In genomic region chr2:109674532-109674931, GRCm38 (mm10) we compare ENCODE assay signal across 9 mouse cellular contexts. TPM values are rescaled to one million over a fixed set of nuclear protein-coding genes. Genes with fewer than 3 reads are reported as not detected.
DNase-seq lines count a peak whose midpoint lies in the region; ATAC-seq and TF ChIP-seq lines count a peak whose summit lies in the region.
"Had no signal": no experiment of that assay in that cellular context is flagged by ENCODE, and none has a peak within 500 bp of the region (broad histone marks: within the 10 kb centered on the region; RNA-seq: fewer than 3 reads in every experiment).

TSS of gene Bdnf (plus strand) at chr2:109674700.

- H3K9ac ChIP-seq in heart, embryonic 11.5 days (ENCODE audit: low read depth, low read length) = no peak within 1 kb of the TSS
- H3K9ac ChIP-seq in ES-Bruce4 (ENCODE audit: low read depth, poor library complexity, severe bottlenecking) = peak within 1 kb of the TSS; percentile 63
- H3K9ac ChIP-seq in forebrain, embryonic 16.5 days (replicated peaks; ENCODE audit: low read depth, low read length) = no peak within 1 kb of the TSS
- no peak within 1 kb of the TSS for H3K9ac ChIP-seq in limb, embryonic 14.5 days (ENCODE audit: low read depth, low read length, severe bottlenecking)

- no peak for TF ChIP-seq POLR2A in ES-Bruce4 (IDR thresholded peaks at IDR 0.05; ENCODE audit: insufficient read depth, low read length)
- no peak for TF ChIP-seq POLR2A in limb, embryonic 14.5 days (IDR thresholded peaks at IDR 0.05; ENCODE audit: borderline replicate concordance, extremely low read depth, insufficient read depth, insufficient read length)

- no peaks in the 10 kb centered on the region for H3K9me3 ChIP-seq in heart, embryonic 11.5 days (replicated peaks; ENCODE audit: control insufficient read depth, low read length)
- no peaks in the 10 kb centered on the region for H3K9me3 ChIP-seq in ES-Bruce4 (replicated peaks; ENCODE audit: control insufficient read depth, insufficient read depth, low read length, poor library complexity, severe bottlenecking)
- no peaks in the 10 kb centered on the region for H3K9me3 ChIP-seq in forebrain, embryonic 16.5 days (ENCODE audit: control insufficient read depth, low read length)
- no peaks in the 10 kb centered on the region for H3K9me3 ChIP-seq in limb, embryonic 14.5 days (ENCODE audit: control insufficient read depth, low read length)

- no peaks in the 10 kb centered on the region for H3K36me3 ChIP-seq in heart, embryonic 11.5 days (ENCODE audit: control insufficient read depth, insufficient read depth, low read length)
- no peaks in the 10 kb centered on the region for H3K36me3 ChIP-seq in ES-Bruce4 (ENCODE audit: control insufficient read depth, insufficient read depth, low read length, poor library complexity, severe bottlenecking)
- H3K36me3 ChIP-seq in forebrain, embryonic 16.5 days (ENCODE audit: control insufficient read depth, insufficient read depth) = no peaks in the 10 kb centered on the region
- H3K36me3 ChIP-seq in limb, embryonic 14.5 days (ENCODE audit: control insufficient read depth, insufficient read depth, low read length) = no peaks in the 10 kb centered on the region

- H3K27ac ChIP-seq in heart, embryonic 11.5 days (ENCODE audit: low read depth, low read length) = no peak within 1 kb of the TSS
- H3K27ac ChIP-seq in ES-Bruce4 (ENCODE audit: insufficient read depth, low read length) = no peak within 1 kb of the TSS
- no peak within 1 kb of the TSS for H3K27ac ChIP-seq in forebrain, embryonic 16.5 days (ENCODE audit: low read length)
- no peak within 1 kb of the TSS for H3K27ac ChIP-seq in limb, embryonic 14.5 days (replicated peaks; ENCODE audit: low read depth, low read length)

- WGBS in heart, embryonic 11.5 days (ENCODE audit: insufficient replicate concordance) = 1% methylated on average over 15 of the region's 15 CpGs
- 2% methylated on average over 15 of the region's 15 CpGs for WGBS in forebrain, embryonic 16.5 days
- WGBS in limb, embryonic 14.5 days = 1% methylated on average over 15 of the region's 15 CpGs

- ATAC-seq in heart, embryonic 11.5 days (replicated peaks; ENCODE audit: insufficient number of reproducible peaks, low FRiP score, low TSS enrichment) = no peak
- ATAC-seq in forebrain, embryonic 16.5 days = no peak
- ATAC-seq in limb, embryonic 14.5 days (ENCODE audit: low FRiP score, low read depth) = no peak
- no peak for ATAC-seq in erythroblast, adult 5-6 weeks (replicated peaks; ENCODE audit: low FRiP score, poor library complexity, severe bottlenecking)

- TF ChIP-seq CTCF in ES-Bruce4 (IDR thresholded peaks at IDR 0.05; ENCODE audit: low read depth, low read length) = no peak

- H3K4me1 ChIP-seq in heart, embryonic 11.5 days (ENCODE audit: control insufficient read depth, insufficient read depth, low read length) = peaks cover 15% of the 10 kb centered on the region
- no peaks in the 10 kb centered on the region for H3K4me1 ChIP-seq in ES-Bruce4 (ENCODE audit: control insufficient read depth, insufficient read depth, low read length)
- H3K4me1 ChIP-seq in forebrain, embryonic 16.5 days (replicated peaks; ENCODE audit: control insufficient read depth, insufficient read depth, low read length) = peaks cover 38% of the 10 kb centered on the region
- peaks cover 15% of the 10 kb centered on the region for H3K4me1 ChIP-seq in limb, embryonic 14.5 days (ENCODE audit: control insufficient read depth, insufficient read depth, low read length)

- no peak for TF ChIP-seq EP300 in ES-Bruce4 (IDR thresholded peaks at IDR 0.05; ENCODE audit: insufficient read depth, low read depth, low read length)

- DNase-seq in heart, adult 11 months = no peak
- no peak for DNase-seq in limb, embryonic 14.5 days (ENCODE audit: low spot score)
- no peak for DNase-seq in spleen, postnatal 10 days (ENCODE audit: low spot score in 2 of 2)
- no peak for DNase-seq in T-cell, adult 2 months (ENCODE audit: low spot score)

- H3K4me3 ChIP-seq in heart, embryonic 11.5 days (ENCODE audit: low read depth, low read length) = peak within 1 kb of the TSS; percentile 47
- peak within 1 kb of the TSS; percentile 62 for H3K4me3 ChIP-seq in ES-Bruce4 (ENCODE audit: low read depth, low read length)
- H3K4me3 ChIP-seq in forebrain, embryonic 16.5 days (replicated peaks; ENCODE audit: low read length) = peak within 1 kb of the TSS; percentile 30
- H3K4me3 ChIP-seq in limb, embryonic 14.5 days (replicated peaks; ENCODE audit: low read length) = peak within 1 kb of the TSS; percentile 26

- H3K27me3 ChIP-seq in heart, embryonic 11.5 days (ENCODE audit: control insufficient read depth, insufficient read depth, low read length) = peaks cover 57% of the 10 kb centered on the region
- peaks cover 10% of the 10 kb centered on the region for H3K27me3 ChIP-seq in ES-Bruce4 (ENCODE audit: control insufficient read depth, insufficient read depth, low read length, poor library complexity, severe bottlenecking)
- peaks cover 34% of the 10 kb centered on the region for H3K27me3 ChIP-seq in forebrain, embryonic 16.5 days (replicated peaks; ENCODE audit: control insufficient read depth, insufficient read depth, low read length)
- peaks cover 62% of the 10 kb centered on the region for H3K27me3 ChIP-seq in limb, embryonic 14.5 days (ENCODE audit: control insufficient read depth, insufficient read depth, low read length)

- peak within 1 kb of the TSS; percentile 85 for H3K4me2 ChIP-seq in heart, embryonic 11.5 days
- H3K4me2 ChIP-seq in forebrain, embryonic 16.5 days (ENCODE audit: low read length) = peak within 1 kb of the TSS; percentile 49
- peak within 1 kb of the TSS; percentile 45 for H3K4me2 ChIP-seq in limb, embryonic 14.5 days (replicated peaks; ENCODE audit: low read depth, low read length, severe bottlenecking)

RNA-seq across cellular contexts. Expression of gene Bdnf, which starts in this region (rescaled TPM):
- 1.6 and 2.1 TPM in 2 replicates for polyA plus RNA-seq in heart, embryonic 11.5 days (2014; fragmentation: Nextera tagmentation; extraction: Ambion mirVana)
- polyA plus RNA-seq in ES-Bruce4 (2011; ENCODE audit: insufficient read depth, insufficient read length, low read depth, missing spikeins) = 1.2 and 1.5 TPM in 2 replicates
- polyA plus RNA-seq in forebrain, embryonic 16.5 days (2015; fragmentation: Nextera tagmentation; extraction: Ambion mirVana) = 2.2 and 3.0 TPM in 2 replicates
- polyA plus RNA-seq in limb, embryonic 14.5 days (2012; rRNA removed) = 1.1 and 1.3 TPM in 2 replicates
- 2.5 and 2.7 TPM in 2 replicates for polyA plus RNA-seq in limb, embryonic 14.5 days (2014; fragmentation: Nextera tagmentation; extraction: Ambion mirVana)
- total RNA-seq in erythroblast, adult 5-6 weeks (2015; ENCODE audit: low replicate concordance) = not detected in 2 replicates
- total RNA-seq in erythroblast, adult 5-6 weeks (2017; ENCODE audit: low replicate concordance) = not detected in 2 replicates
- polyA plus RNA-seq: small intestine, adult 2 months had no signal
